Mouse (Mus musculus) lung, postnatal 36 days (tissue): ENCODE results near the gene Ugt1a9.
"Not testable (repeated sequence)": the region's sequence is repeated elsewhere in the genome, so short reads cannot be mapped to it uniquely, and the experiment has no call there.

Source experiments
- DNase-seq: peaks from one replicate; pipeline ENCODE4 v3.0.0; 2022; ENCODE audit warnings: mixed read lengths

Gene Ugt1a9

DNA sequence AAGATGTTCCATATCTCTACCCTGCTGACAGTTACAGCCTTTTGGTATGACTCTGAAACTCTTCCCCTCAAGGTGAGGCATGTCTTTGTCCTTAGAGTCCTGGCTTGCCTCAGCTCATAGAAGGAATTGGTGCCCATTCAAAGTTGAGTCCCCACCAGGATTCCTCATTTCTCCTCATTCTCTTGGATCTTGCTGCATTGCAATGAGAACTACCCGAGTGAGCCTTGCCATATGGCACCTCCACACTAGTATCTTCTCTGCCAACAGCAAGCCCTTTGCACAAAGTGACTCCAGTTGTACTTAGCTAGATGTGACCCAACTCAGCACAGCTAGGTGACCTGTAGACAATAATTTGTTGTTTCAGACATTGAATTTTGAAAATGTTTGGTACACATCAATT lies 153.0 kb downstream of the Ugt1a9 start:
- peak; percentile 3 for DNase-seq

DNA sequence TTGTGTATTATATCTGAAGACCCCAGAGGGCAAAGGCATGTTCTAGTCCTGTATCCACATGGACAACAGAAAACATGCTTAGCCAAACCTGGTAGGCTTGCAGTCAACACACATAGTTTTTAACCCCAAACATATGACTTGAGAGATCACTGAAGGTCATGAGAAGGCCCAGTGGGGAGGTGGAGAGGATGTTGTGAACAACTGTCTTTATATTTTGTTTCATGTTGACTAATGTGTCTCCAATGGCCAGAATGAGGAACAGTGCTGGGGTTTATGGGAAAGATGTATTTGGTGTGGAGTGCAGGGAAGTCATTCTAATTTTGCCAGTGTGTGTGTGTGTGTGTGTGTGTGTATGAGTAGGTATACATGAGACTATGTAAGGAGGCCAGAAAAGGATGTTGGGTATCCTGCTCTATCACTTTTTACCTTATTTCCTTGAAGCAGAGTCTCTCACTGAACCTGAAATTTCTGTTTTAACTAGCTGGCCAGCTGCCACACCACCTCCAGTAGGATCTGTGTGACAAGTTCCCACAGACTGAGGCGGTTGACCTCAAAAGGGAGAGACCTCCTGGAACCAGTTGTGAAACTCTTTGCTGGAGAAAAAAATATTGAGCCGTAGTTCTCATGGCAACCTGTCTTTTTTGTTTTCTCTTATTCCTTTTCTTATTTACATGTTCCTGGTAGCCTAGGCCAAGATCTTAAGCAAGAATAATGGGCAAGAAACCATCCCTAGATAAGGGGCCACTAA lies 153.6 kb downstream of the Ugt1a9 start:
- peak; percentile 81 for DNase-seq

DNA sequence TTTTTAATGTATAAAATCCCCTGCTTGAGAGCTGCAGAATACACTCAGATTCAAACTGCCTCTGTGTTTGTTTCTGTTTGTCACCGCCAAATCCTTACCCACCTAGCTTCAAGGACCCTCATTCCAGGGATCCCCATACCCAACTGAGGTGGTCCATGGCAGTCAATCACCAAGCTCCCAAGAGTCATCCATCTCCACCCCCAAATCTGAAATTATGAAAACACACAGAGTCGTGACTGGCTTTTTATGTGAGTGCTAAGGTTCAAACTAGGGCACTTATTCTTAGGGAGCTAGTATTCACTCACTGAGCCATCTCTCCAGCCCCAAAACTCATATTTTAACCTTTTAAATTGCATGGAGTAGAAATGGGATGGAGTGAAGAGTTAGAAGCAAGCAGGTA lies 154.7 kb downstream of the Ugt1a9 start:
- not testable (repeated sequence) for DNase-seq

GRCm38 (mm10) chr1:88225741-88226140 lies 155.1 kb downstream of the Ugt1a9 start:
- DNase-seq = peak; percentile 1

DNA sequence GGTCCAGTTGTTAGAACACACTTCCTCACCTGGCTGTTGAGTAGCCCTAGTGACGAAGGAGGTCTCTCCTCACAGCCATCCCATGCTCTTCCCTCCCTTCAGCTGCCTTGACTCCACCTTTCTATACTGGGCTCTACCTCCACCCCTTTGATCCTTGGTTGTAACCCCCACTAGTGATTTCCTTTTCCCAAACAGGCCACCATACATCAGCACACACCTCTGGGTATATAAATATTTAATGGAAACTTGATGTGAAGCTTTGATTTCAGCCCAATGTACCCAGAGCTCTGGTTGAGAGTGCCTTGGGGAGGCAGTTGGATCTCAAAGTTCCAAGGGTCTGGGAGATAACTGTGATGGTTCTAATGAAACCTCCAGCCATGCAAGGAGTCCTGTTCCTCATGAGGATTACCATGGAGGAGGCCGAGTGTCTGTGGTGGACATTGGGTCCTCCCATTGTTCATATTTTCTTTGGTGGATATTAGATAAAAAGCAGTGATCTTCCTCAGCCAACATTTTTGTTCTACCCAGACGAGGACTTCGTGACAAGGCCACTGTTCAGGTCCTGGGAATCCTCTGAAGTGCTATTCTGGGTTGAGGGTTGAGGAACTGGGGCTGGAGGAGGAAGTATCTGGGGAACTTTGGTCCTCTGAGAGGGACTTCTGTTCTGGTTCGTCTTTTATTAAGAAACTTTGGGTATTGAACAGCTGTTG lies 156.2 kb downstream of the Ugt1a9 start, which contains the start of gene Mroh2a:
Gene Mroh2a (plus strand): TSS at position 317 of the 710 bp plus-strand sequence.
- peak; percentile 16 for DNase-seq

DNA sequence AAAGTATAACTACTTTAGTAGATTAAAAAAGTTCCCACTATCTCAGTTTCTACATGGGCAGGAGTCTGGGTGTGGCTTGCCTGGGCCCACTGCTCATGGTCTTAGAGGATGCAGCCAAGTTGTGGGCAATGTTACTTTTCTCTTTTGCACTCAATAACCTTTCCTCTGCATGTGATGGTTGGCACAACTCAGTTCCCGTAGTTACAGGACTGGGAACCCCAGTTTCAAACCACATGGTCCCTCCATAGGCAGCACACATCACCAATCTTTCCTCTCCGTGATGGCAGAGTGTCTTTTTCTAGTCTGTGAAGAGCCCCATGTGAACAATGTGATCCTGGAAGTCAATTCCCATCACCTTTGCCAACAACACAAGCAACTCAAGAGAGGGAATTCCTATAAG lies 156.9 kb downstream of the Ugt1a9 start:
- DNase-seq = no peak

DNA sequence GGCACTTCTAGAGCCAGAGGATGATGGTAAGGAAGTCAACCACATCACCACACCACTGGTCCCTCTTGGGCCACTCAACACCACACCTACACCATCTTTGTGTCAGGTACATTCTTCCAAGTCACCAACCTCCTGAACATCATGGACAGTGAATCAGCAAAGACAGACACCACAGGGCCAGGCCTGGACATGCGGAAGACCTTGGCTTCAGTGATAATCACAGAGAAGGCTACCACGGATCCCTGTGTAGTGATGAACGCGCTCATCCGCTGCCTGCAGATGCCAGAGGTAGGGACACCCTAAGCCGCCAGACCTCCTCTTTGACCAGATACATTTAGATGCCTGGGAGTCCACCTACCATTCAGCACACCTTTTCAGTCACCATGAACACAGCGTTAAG lies 157.5 kb downstream of the Ugt1a9 start:
- DNase-seq = no peak

GRCm38 (mm10) chr1:88229566-88229965 lies 159.0 kb downstream of the Ugt1a9 start:
- DNase-seq = no peak

DNA sequence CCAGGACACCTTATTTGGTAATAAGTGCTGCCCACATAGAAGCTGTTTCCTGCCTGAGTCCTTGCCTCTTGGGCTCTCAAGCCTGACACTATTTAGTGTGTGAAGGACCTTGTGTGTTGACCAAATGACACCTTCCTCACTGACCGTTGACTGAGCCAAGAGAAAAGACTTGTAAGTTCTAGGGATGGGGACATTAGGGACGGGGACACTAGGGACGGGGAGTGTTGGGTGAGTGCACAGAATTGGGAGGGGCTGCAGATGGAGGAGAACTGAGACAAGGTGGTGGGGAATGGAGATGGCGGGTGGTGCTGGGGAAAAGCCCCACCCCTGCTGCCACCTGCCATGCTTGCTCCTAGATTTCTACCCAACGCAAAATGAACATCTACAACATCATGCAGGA lies 159.4 kb downstream of the Ugt1a9 start:
- DNase-seq = no peak

DNA sequence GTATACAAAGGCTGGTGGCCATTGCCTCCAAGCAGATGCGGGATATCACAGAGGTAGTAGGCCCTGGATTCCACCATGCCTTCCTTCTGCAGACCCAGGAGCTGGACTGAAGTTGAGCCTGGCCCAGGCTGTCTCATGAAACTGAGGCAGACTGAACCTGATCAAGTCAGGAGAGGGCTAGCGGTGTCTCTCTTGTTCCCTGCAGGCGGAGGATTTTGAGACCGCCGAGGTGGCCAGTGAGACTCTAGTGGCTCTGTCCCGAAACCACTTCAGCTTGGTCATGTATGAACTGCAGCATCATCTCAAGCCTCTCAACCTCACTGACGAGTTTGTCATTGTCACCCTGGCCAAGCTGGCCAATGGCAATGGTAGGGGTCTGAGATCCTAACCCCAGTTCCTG lies 159.8 kb downstream of the Ugt1a9 start:
- DNase-seq = no peak

GRCm38 (mm10) chr1:88230981-88231802 lies 160.6 kb downstream of the Ugt1a9 start:
- no peak for DNase-seq

DNA sequence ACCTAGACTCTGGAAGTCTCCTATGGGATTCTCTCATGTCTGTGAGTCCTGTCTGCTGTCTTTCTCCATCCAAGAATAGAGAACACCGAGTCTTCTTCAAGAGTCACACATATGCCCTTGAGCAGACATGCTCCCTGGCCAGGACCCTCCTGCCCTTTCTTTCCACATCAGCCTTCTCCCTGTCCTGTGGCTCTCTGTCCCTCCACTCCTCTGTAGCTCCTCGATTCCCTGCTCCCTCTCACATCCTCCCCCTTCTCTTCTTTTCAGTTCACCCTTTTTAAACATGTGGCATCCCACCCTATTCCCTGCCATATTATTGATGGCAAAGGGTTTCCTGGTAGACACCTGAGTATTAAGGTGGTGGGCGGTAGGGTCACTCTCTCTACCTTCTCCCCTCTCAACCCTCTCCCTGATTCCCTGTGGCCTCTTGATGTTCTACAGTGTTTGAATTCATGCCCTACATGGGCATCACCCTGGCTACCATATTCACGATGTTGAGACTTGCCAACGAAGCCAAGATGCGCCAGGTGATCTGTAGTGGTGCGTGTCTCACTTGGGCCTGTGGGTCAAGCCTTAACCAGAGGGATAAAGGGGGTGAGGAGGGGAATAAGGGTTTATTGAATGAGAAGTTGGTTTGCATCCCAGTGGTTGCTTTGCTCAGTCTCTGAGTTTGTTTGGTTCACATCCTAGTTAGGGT lies 161.4 kb downstream of the Ugt1a9 start:
- no peak for DNase-seq

GRCm38 (mm10) chr1:88232664-88233380 lies 162.2 kb downstream of the Ugt1a9 start:
- DNase-seq = no peak

DNA sequence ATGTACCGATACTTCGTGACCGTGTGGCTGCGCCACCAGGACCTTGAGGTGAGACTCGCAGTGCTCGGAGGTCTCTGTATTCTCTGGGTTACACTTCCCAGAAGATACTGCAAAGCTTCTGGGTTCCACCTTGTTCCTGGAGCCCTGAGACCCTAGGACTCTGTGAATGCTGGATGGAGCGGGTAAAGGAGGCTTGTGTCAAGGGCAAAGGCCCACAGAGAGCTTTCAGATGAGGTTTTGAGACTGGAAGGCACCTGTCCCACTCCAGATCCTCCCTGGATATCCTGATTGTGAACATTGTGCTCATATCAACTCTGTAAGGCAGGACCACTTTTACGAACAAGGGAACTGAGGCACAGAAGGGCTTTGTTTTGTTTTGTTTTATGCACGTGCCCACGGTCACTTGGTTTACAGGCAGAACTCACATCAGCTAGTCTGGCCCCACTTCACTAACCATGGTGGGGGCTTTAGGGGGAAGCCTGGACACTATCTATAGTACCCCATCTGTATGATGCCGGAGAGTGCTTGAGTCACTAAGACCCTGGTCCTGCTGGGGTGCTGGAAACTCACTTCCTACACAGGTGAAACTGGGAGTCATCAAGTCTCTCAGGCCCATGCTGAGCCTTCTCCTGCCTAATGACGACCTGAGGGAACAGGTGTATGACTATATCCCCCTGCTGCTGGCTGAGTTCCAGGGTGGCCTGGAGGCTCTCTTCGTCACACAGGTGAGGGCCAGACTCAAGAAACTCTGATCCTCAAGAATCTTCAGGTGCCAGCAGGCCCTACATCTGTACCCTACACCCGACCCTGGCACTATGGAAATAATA lies 163.0 kb downstream of the Ugt1a9 start:
- no peak for DNase-seq

DNA sequence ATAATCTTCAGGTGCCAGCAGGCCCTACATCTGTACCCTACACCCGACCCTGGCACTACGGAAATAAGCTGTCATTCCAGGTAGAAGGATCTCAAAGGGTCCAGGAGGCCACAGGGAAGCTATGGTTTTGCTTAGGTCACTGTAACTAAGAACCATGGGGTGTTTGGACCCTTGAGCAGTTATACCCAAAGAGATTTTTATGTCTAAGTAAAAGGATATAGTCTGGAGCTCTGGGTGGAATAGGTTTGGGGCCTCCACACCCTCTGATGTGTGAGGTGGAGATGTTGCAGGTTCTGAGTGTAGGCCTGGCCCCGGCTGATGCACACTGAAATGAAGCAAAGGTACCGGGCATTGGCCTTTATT lies 163.6 kb downstream of the Ugt1a9 start:
- DNase-seq = no peak

DNA sequence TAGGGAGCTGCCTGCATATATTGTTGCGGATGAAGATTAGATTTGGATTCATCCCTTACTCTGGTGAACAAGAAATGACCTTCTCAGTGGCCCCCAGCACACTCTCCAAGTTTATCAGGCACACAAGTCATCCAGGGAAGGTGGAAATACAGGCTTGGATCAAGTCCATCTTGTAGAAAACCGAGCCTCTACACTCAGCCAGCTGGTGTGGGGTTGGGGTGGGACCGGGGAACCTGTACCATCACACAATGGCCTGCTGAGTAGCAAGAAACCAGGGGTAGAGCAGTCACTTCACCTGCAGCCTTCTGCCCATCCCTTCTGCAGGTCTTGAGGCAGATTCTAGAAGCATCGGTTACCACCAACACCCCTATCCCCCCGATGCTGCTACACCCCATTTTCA lies 164.0 kb downstream of the Ugt1a9 start:
- DNase-seq = no peak

DNA sequence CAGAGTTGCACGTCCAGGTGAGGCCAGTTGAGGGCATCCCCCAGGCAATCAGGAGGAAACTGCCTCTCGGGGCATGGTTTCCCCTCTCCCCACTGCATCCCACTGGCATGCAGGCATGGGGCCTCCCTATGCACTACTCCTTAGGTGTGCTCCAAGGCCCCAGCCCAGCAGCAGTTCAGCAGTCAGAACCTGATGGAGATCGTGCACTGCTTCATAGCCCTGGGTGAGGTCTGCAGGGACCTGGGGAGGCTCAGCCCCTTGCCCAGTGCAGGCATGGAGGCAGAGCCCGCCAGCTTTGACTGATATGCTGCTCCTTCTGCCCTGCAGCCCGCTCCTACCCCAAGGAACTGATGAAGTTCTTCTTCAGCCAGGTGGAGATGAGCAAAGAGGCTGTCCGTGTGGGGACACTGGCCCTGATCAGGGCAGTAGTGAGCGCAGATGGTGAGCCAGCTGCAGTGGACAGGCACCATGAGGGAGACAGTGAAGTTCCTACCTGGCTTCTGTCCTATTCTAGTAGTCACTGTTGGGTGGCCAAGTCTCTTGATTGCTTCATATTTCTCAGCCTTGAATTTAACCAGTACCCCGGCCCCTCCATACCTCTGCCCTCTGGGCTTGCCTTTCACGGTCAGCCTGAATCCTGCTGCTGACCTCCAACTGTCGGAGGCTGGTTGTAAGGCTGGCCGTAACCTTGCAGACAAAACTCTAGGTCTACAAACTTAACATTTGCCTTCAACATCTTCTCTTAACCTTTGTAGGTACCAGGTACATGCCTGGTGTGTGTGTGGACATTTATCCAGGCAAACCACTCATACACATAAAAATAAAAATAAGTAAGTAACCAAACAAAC lies 164.7 kb downstream of the Ugt1a9 start:
- DNase-seq = no peak

DNA sequence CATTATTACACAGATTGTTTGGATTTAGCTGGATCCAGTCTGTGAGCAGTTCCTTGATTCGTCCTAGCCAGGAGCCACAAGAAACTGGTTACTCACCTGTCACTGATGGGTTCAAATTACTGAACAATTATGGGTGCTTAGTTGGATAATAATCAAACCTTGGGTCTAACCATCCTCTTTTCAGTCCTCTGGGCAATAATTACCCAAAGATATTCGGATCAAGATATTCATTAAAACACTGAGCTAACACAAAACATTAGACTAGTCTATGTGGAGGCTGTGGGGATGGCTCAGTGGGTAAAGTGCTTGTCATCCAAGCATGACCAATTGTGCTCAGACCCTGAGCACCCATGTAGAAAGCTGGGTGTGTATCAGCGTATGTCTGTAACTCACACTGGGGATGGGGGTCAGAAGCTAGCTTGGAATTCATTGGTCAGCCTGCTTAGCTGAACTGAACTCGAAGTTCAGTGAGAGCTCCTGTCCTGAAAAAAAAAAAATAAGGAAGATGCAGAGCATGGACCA lies 165.4 kb downstream of the Ugt1a9 start:
- no peak for DNase-seq

GRCm38 (mm10) chr1:88237311-88237710 lies 166.7 kb downstream of the Ugt1a9 start:
- DNase-seq = peak; percentile 48

DNA sequence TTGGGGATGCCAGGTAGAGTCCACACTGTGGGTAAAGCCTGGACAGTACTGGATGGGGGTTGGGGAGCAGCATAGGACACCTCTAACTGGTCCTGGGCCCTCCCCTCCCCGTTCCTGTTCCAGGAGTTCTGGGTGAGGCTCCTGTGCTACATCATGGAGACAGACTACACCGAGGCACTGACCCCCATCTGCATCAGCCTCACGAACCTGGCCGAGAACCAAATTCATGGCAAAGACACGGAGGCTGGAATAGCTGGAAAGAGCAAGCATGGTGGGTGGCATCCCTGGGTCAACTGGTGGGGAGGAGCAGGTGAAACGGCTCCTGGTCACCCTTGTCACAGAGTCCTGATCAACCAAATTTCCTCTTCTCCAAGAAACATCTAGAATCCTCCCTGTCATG lies 168.2 kb downstream of the Ugt1a9 start:
- no peak for DNase-seq
